Mouse (Mus musculus): ENCODE data around the gene Fto. TPM values are rescaled to one million over a fixed set of nuclear protein-coding genes. Genes with fewer than 3 reads are reported as not detected.

Gene Fto
- polyA plus RNA-seq, 1 experiment from 2014 or later: 43.5 TPM

- WGBS (ENCODE audit: missing documents): 98% methylated on average over 11 of the region's 11 CpGs
- Histone ChIP-seq H3K79me2 (ENCODE audit: inconsistent target) (peaks cover 11% of the 10 kb centered on the region; the same call in 1 of the 2 replicates), H3K4me3 (ENCODE audit: inconsistent target) (no peak overlapping the region), H3K36me3 (ENCODE audit: inconsistent target) (no peaks in the 10 kb centered on the region), H3K27ac (no peak overlapping the region)
Observed at GRCm38 (mm10) chr8:91355956-91356699, 42.8 kb downstream of the Fto start.

- H3K27ac ChIP-seq: no peak overlapping the region
- 49% methylated on average over 4 of the region's 4 CpGs for WGBS (ENCODE audit: missing documents)
- no peaks in the 10 kb centered on the region for H3K36me3 ChIP-seq (ENCODE audit: inconsistent target)
- H3K79me2 ChIP-seq (ENCODE audit: inconsistent target): peaks cover 11% of the 10 kb centered on the region; the same call in 1 of the 2 replicates
- H3K4me3 ChIP-seq (ENCODE audit: inconsistent target): no peak overlapping the region
Observed at GRCm38 (mm10) chr8:91357493-91358014, 44.2 kb downstream of the Fto start.

- Histone ChIP-seq H3K36me3 (ENCODE audit: inconsistent target) (no peaks in the 10 kb centered on the region), H3K79me2 (ENCODE audit: inconsistent target) (peaks cover 11% of the 10 kb centered on the region; the same call in 1 of the 2 replicates), H3K4me3 (ENCODE audit: inconsistent target) (no peak overlapping the region), H3K27ac (no peak overlapping the region)
- WGBS (ENCODE audit: missing documents): 82% methylated on average over 5 of the region's 5 CpGs
Observed at GRCm38 (mm10) chr8:91358016-91358415, 44.7 kb downstream of the Fto start.

GRCm38 (mm10) chr8:91359511-91359910 lies 46.2 kb downstream of the Fto start:
- H3K79me2 ChIP-seq (ENCODE audit: inconsistent target): peaks cover 11% of the 10 kb centered on the region; the same call in 1 of the 2 replicates
- WGBS (ENCODE audit: missing documents): 87% methylated on average over 9 of the region's 9 CpGs
- no peak overlapping the region for H3K4me3 ChIP-seq (ENCODE audit: inconsistent target)
- no peak overlapping the region for H3K27ac ChIP-seq
- H3K36me3 ChIP-seq (ENCODE audit: inconsistent target): no peaks in the 10 kb centered on the region

- Histone ChIP-seq H3K36me3 (ENCODE audit: inconsistent target) (no peaks in the 10 kb centered on the region), H3K79me2 (ENCODE audit: inconsistent target) (peaks cover 11% of the 10 kb centered on the region; the same call in 1 of the 2 replicates), H3K4me3 (ENCODE audit: inconsistent target) (no peak overlapping the region), H3K27ac (no peak overlapping the region)
- WGBS (ENCODE audit: missing documents): 24% methylated on average over 10 of the region's 10 CpGs
Observed at GRCm38 (mm10) chr8:91360644-91361357, 47.5 kb downstream of the Fto start.

- Histone ChIP-seq H3K36me3 (ENCODE audit: inconsistent target) (no peaks in the 10 kb centered on the region), H3K27ac (no peak overlapping the region), H3K79me2 (ENCODE audit: inconsistent target) (peaks cover 2% of the 10 kb centered on the region; the same call in 1 of the 2 replicates), H3K4me3 (ENCODE audit: inconsistent target) (no peak overlapping the region)
- 98% methylated on average over 10 of the region's 10 CpGs for WGBS (ENCODE audit: missing documents)
Observed at GRCm38 (mm10) chr8:91363272-91363860, 50.0 kb downstream of the Fto start.

GRCm38 (mm10) chr8:91364216-91364615 lies 50.9 kb downstream of the Fto start:
- Histone ChIP-seq H3K79me2 (ENCODE audit: inconsistent target) (no peaks in the 10 kb centered on the region; the same call in 1 of the 2 replicates), H3K4me3 (ENCODE audit: inconsistent target) (no peak overlapping the region), H3K36me3 (ENCODE audit: inconsistent target) (no peaks in the 10 kb centered on the region), H3K27ac (no peak overlapping the region)
- WGBS (ENCODE audit: missing documents): 93% methylated on average over 6 of the region's 6 CpGs

- Histone ChIP-seq H3K27ac (no peak overlapping the region), H3K4me3 (ENCODE audit: inconsistent target) (no peak overlapping the region), H3K36me3 (ENCODE audit: inconsistent target) (no peaks in the 10 kb centered on the region), H3K79me2 (ENCODE audit: inconsistent target) (no peaks in the 10 kb centered on the region; the same call in 1 of the 2 replicates)
Observed at GRCm38 (mm10) chr8:91365804-91366203, 52.5 kb downstream of the Fto start.

DNA sequence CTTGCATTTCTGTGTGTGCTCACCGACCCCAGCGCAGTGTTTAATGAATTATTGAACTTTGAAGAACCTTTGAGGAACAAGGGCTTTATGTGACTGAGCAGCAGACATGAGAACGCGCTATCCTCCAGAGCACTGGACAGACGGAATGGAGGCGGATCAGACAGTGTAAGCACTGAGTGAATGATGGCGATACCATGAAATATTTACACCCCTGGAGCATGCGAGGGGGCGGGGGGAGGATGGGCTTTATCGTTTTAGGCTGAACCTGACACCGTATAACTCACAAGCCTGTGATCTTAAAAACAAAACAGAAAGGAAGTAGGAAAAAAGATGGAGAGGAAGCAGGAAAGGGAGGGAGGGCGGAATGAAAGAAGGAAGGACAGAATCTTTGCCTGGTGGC lies 57.6 kb downstream of the Fto start:
- no peaks in the 10 kb centered on the region; the same call in 1 of the 2 replicates for H3K79me2 ChIP-seq (ENCODE audit: inconsistent target)
- no peaks in the 10 kb centered on the region for H3K36me3 ChIP-seq (ENCODE audit: inconsistent target)
- no peak overlapping the region for H3K4me3 ChIP-seq (ENCODE audit: inconsistent target)
- 89% methylated on average over 9 of the region's 12 CpGs for WGBS (ENCODE audit: missing documents)
- no peak overlapping the region for H3K27ac ChIP-seq

GRCm38 (mm10) chr8:91371995-91372394 lies 58.7 kb downstream of the Fto start:
- Histone ChIP-seq H3K27ac (no peak overlapping the region), H3K4me3 (ENCODE audit: inconsistent target) (no peak overlapping the region), H3K79me2 (ENCODE audit: inconsistent target) (no peaks in the 10 kb centered on the region; the same call in 1 of the 2 replicates), H3K36me3 (ENCODE audit: inconsistent target) (no peaks in the 10 kb centered on the region)
- 90% methylated on average over 4 of the region's 4 CpGs for WGBS (ENCODE audit: missing documents)

GRCm38 (mm10) chr8:91372780-91373577 lies 59.7 kb downstream of the Fto start:
- H3K4me3 ChIP-seq (ENCODE audit: inconsistent target): no peak overlapping the region
- H3K36me3 ChIP-seq (ENCODE audit: inconsistent target): no peaks in the 10 kb centered on the region
- 90% methylated on average over 9 of the region's 9 CpGs for WGBS (ENCODE audit: missing documents)
- no peak overlapping the region for H3K27ac ChIP-seq
- peaks cover 3% of the 10 kb centered on the region; the same call in 1 of the 2 replicates for H3K79me2 ChIP-seq (ENCODE audit: inconsistent target)

GRCm38 (mm10) chr8:91375054-91375938 lies 62.0 kb downstream of the Fto start:
- H3K27ac ChIP-seq: no peak overlapping the region
- no peak overlapping the region for H3K4me3 ChIP-seq (ENCODE audit: inconsistent target)
- H3K36me3 ChIP-seq (ENCODE audit: inconsistent target): no peaks in the 10 kb centered on the region
- peaks cover 21% of the 10 kb centered on the region; the same call in 1 of the 2 replicates for H3K79me2 ChIP-seq (ENCODE audit: inconsistent target)
- 89% methylated on average over 20 of the region's 20 CpGs for WGBS (ENCODE audit: missing documents)

DNA sequence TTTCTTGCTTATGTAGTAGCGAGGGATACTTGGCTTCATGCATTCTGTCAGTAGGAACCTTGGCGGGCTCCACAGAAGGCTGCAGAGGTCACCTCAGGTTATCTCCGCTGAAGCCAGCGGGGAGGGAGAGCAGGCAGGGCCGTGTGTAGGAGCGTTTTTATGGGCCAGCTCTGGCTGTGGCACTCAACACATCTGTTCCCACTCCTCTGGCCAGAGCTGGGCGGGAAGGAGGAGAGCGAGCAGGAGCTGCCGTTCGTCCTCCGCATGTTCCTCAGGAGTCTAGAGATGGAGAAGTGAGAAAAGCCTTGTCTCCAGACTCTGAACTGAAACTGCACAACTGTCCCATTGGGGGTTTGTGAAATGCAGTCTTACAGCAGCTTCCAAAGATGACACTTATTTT lies 63.5 kb downstream of the Fto start:
- Histone ChIP-seq H3K36me3 (ENCODE audit: inconsistent target) (no peaks in the 10 kb centered on the region), H3K4me3 (ENCODE audit: inconsistent target) (no peak overlapping the region), H3K79me2 (ENCODE audit: inconsistent target) (peaks cover 25% of the 10 kb centered on the region; the same call in 1 of the 2 replicates), H3K27ac (no peak overlapping the region)
- 40% methylated on average over 10 of the region's 11 CpGs for WGBS (ENCODE audit: missing documents)
